8 mouse cellular contexts compared by ENCODE assay signal in genomic region chr7:25395558-25396521, GRCm38 (mm10). TPM values are rescaled to one million over a fixed set of nuclear protein-coding genes. Genes with fewer than 3 reads are reported as not detected.
DNase-seq lines count a peak whose midpoint lies in the region; ATAC-seq lines count a peak whose summit lies in the region.

No protein-coding gene starts in this region.

- peak overlapping the region; percentile 82 for H3K4me2 ChIP-seq in hindbrain, embryonic 11.5 days (replicated peaks; ENCODE audit: low read depth, low read length)

- H3K4me3 ChIP-seq in hindbrain, embryonic 11.5 days (ENCODE audit: low read depth, low read length) = peak overlapping the region; percentile 73

- H3K27me3 ChIP-seq in hindbrain, embryonic 11.5 days (ENCODE audit: control insufficient read depth, insufficient read depth, low read length) = no peaks in the 10 kb centered on the region

- no peaks in the 10 kb centered on the region for H3K9me3 ChIP-seq in hindbrain, embryonic 11.5 days (ENCODE audit: control insufficient read depth, low read length)

- ATAC-seq in frontal cortex, adult (ENCODE audit: low TSS enrichment) = peak; percentile 89
- ATAC-seq in hindbrain, embryonic 11.5 days (ENCODE audit: low FRiP score) = peak; percentile 98

- peak; percentile 92 for DNase-seq in MN1 (ENCODE audit: low spot score)
- DNase-seq in cerebellum, adult 9-10 months = peak; percentile 97
- DNase-seq in hindbrain, embryonic 11.5 days (ENCODE audit: low spot score) = peak; percentile 93
- DNase-seq in layer of hippocampus, postnatal 10 days (ENCODE audit: low spot score in 2 of 2) = peak; percentile 97 to 98
- DNase-seq in lung, postnatal 10 days = peak; percentile 98
- peak; percentile 95 for DNase-seq in ovary, postnatal 36 days (ENCODE audit: low spot score)
- DNase-seq in thymus, postnatal 25 days = peak; percentile 94

- H3K4me1 ChIP-seq in hindbrain, embryonic 11.5 days (replicated peaks; ENCODE audit: control insufficient read depth, insufficient read depth, low read length) = peaks cover 8% of the 10 kb centered on the region

- 0 out of 2 replicates have a peak overlapping the region, but pooled peaks have one; percentile 30 for H3K27ac ChIP-seq in hindbrain, embryonic 11.5 days (ENCODE audit: low read depth, low read length)

- 7% methylated on average over 52 of the region's 52 CpGs for WGBS in hindbrain, embryonic 11.5 days

- H3K36me3 ChIP-seq in hindbrain, embryonic 11.5 days (ENCODE audit: control insufficient read depth, insufficient read depth, low read length) = no peaks in the 10 kb centered on the region

- peak overlapping the region; percentile 72 for H3K9ac ChIP-seq in hindbrain, embryonic 11.5 days (ENCODE audit: low read depth, low read length)

RNA-seq across cellular contexts. Expression of gene Lipe, which starts 2.7 kb away (rescaled TPM):
- polyA plus RNA-seq in hindbrain, embryonic 11.5 days (2014; fragmentation: Nextera tagmentation; extraction: Ambion mirVana) = 2.6 and 3.3 TPM in 2 replicates
- 1 to 10 TPM; 5.5 to 6.8 TPM for total RNA-seq in layer of hippocampus, postnatal 10 days (2021)

RNA-seq across cellular contexts. Expression of gene Cxcl17, which starts 16.8 kb away (rescaled TPM):
- polyA plus RNA-seq in hindbrain, embryonic 11.5 days (2014; fragmentation: Nextera tagmentation; extraction: Ambion mirVana) = 0.28 TPM in 1 of 2 replicates, not detected in the other
- not detected for total RNA-seq in layer of hippocampus, postnatal 10 days (2021)

RNA-seq across cellular contexts. Expression of gene Cnfn, which starts 26.3 kb away (rescaled TPM):
- polyA plus RNA-seq in hindbrain, embryonic 11.5 days (2014; fragmentation: Nextera tagmentation; extraction: Ambion mirVana) = not detected in 2 replicates
- total RNA-seq in layer of hippocampus, postnatal 10 days (2021) = not detected

Comparison
In these comparisons a context has a peak if more than half of its experiments do, and no peak if none do; other contexts are left out.
1. Peak in every context shown above with its lines: DNase-seq, ATAC-seq, H3K4me3 ChIP-seq and H3K27ac ChIP-seq.